Mouse (Mus musculus) cortical plate, adult 2 months (tissue): Measurements from ENCODE around the gene Hoxa11.

Experiments
- CTCF ChIP-seq: fragments of 200-500 bp; IDR thresholded peaks from 2 replicates; pipeline ENCODE4 v1.5.1; 2011; ENCODE audit warnings: mild to moderate bottlenecking, control low read depth, low read length; ENCODE audit not compliant: insufficient read depth; ENCODE audit errors: extremely low read depth
- POLR2A ChIP-seq: fragments of 200-500 bp; IDR thresholded peaks from 2 replicates; pipeline ENCODE4 v1.6.1; 2011; ENCODE audit warnings: mild to moderate bottlenecking, low read length, control low read depth; ENCODE audit not compliant: insufficient read depth; ENCODE audit errors: extremely low read depth

GRCm38 (mm10) chr6:52262463-52263320, 17.1 kb upstream of the Hoxa11 start:
- no peak for TF ChIP-seq CTCF
- no peak for TF ChIP-seq POLR2A
